Mouse (Mus musculus): ENCODE data around the gene Nap1l4.
A peak's percentile ranks its signal among the peaks of the same experiment; 100 is the strongest.

Nap1l4 gene

GRCm38 (mm10) chr7:143513763-143514415, 35.0 kb downstream of the Nap1l4 start:
- DNase-seq, result peak; percentile 74

GRCm38 (mm10) chr7:143511335-143511712, 37.6 kb downstream of the Nap1l4 start:
- DNase-seq, result no peak

- DNase-seq, result no peak
Observed at GRCm38 (mm10) chr7:143510593-143511334, 38.1 kb downstream of the Nap1l4 start.

GRCm38 (mm10) chr7:143509566-143509965, 39.3 kb downstream of the Nap1l4 start:
- no peak for DNase-seq

GRCm38 (mm10) chr7:143506675-143507074, 42.2 kb downstream of the Nap1l4 start:
- peak; percentile 15 for DNase-seq

GRCm38 (mm10) chr7:143506271-143506670, 42.6 kb downstream of the Nap1l4 start:
- no peak for DNase-seq

- DNase-seq, result peak; percentile 64
Observed at GRCm38 (mm10) chr7:143505823-143506222, 43.1 kb downstream of the Nap1l4 start.

GRCm38 (mm10) chr7:143505411-143505810, 43.5 kb downstream of the Nap1l4 start:
- DNase-seq, result no peak

- no peak for DNase-seq
Observed at GRCm38 (mm10) chr7:143503926-143504325, 45.0 kb downstream of the Nap1l4 start.

GRCm38 (mm10) chr7:143502418-143503200, 46.3 kb downstream of the Nap1l4 start, which contains the start of gene Phlda2:
Gene Phlda2, minus strand, starts transcription at chr7:143503150.
- DNase-seq, result no peak

- no peak for DNase-seq
Observed at GRCm38 (mm10) chr7:143501643-143502417, 47.1 kb downstream of the Nap1l4 start.

- no peak for DNase-seq
Observed at GRCm38 (mm10) chr7:143500912-143501311, 48.0 kb downstream of the Nap1l4 start.

- DNase-seq, result no peak
Observed at GRCm38 (mm10) chr7:143498584-143498983, 50.3 kb downstream of the Nap1l4 start.

- DNase-seq, result no peak
Observed at GRCm38 (mm10) chr7:143495104-143495961, 53.6 kb downstream of the Nap1l4 start.

GRCm38 (mm10) chr7:143493616-143494126, 55.2 kb downstream of the Nap1l4 start:
- no peak for DNase-seq

GRCm38 (mm10) chr7:143489735-143490134, 59.2 kb downstream of the Nap1l4 start:
- no peak for DNase-seq

GRCm38 (mm10) chr7:143482541-143482940, 66.4 kb downstream of the Nap1l4 start:
- no peak for DNase-seq

- no peak for DNase-seq
Observed at GRCm38 (mm10) chr7:143481806-143482387, 67.0 kb downstream of the Nap1l4 start.

GRCm38 (mm10) chr7:143480498-143480897, 68.4 kb downstream of the Nap1l4 start:
- no peak for DNase-seq

GRCm38 (mm10) chr7:143477800-143478199, 71.1 kb downstream of the Nap1l4 start:
- DNase-seq, result no peak

GRCm38 (mm10) chr7:143476702-143477335, 72.1 kb downstream of the Nap1l4 start:
- no peak for DNase-seq

Measured in layer of hippocampus, adult 9-11 months (tissue).